Mouse (Mus musculus) lung, postnatal 0 days (tissue): ENCODE measurements around the gene Gstm5.

Experiments used
- CTCF ChIP-seq: IDR thresholded peaks from 2 replicates; pipeline ENCODE4 v1.5.1; 2016; ENCODE audit warnings: antibody characterized with exemption, mild to moderate bottlenecking
- EP300 ChIP-seq: IDR thresholded peaks from 2 replicates; pipeline ENCODE4 v1.6.1; 2016; ENCODE audit warnings: antibody characterized with exemption, mild to moderate bottlenecking, control low read depth

GRCm38 (mm10) chr3:107887674-107888495 lies 7.7 kb upstream of the Gstm5 start:
- TF ChIP-seq EP300 = no peak
- TF ChIP-seq CTCF = no peak
